Mouse (Mus musculus): ENCODE measurements around the gene Anapc2. TPM values are rescaled to one million over a fixed set of nuclear protein-coding genes. Genes with fewer than 3 reads are reported as not detected.

The Anapc2 gene
- polyA plus RNA-seq, 1 experiment: 29.3 TPM

DNA sequence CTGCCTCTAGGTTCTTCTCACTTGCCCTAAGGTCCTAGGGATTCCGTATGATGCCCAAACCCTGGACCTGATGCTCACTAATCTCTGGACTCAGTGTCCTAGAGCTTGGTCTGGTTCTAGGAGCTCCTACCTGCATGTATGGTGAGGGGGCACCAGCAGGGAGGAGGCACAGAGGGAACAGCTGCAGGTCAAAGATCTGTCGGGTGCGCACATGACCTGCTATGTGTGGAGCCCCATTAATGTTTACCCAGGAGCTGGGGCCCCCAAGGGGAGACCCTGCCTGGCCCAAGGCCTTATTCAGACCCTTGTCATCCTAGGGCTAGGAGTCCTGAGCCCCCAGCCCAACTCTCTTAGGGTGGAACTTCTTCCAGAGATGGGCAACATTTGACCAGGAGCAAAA is 38.2 kb upstream of the Anapc2 start, which contains the start of gene Slc34a3:
Gene Slc34a3, minus strand, starts transcription at position 315 of the 400 bp plus-strand sequence.
- H3K4me1 ChIP-seq (ENCODE audit: control insufficient read depth, insufficient read depth, low read length): no peaks in the 10 kb centered on the region
- no peak within 1 kb of the TSS for H3K27ac ChIP-seq (ENCODE audit: control insufficient read depth, insufficient read depth, low read depth, low read length)
- TF ChIP-seq POLR2A (IDR thresholded peaks at IDR 0.05; ENCODE audit: control insufficient read depth, low read depth, low read length): no peak
- no peak for TF ChIP-seq CTCF (IDR thresholded peaks at IDR 0.05; ENCODE audit: control insufficient read depth, insufficient read depth, insufficient replicate concordance, low read depth, low read length)
- no peaks in the 10 kb centered on the region for H3K36me3 ChIP-seq (ENCODE audit: control insufficient read depth, insufficient read depth, low read length)
- no peaks in the 10 kb centered on the region for H3K27me3 ChIP-seq (ENCODE audit: control insufficient read depth, insufficient read depth, low read length)
- H3K4me3 ChIP-seq (ENCODE audit: control insufficient read depth, low read depth, low read length): no peak within 1 kb of the TSS

GRCm38 (mm10) chr2:25234551-25235220 is 37.6 kb upstream of the Anapc2 start:
- Histone ChIP-seq H3K36me3 (ENCODE audit: control insufficient read depth, insufficient read depth, low read length) (no peaks in the 10 kb centered on the region), H3K4me1 (ENCODE audit: control insufficient read depth, insufficient read depth, low read length) (no peaks in the 10 kb centered on the region), H3K4me3 (ENCODE audit: control insufficient read depth, low read depth, low read length) (no peak overlapping the region), H3K27me3 (ENCODE audit: control insufficient read depth, insufficient read depth, low read length) (no peaks in the 10 kb centered on the region), H3K27ac (ENCODE audit: control insufficient read depth, insufficient read depth, low read depth, low read length) (no peak overlapping the region)
- TF ChIP-seq CTCF (IDR thresholded peaks at IDR 0.05; ENCODE audit: control insufficient read depth, insufficient read depth, insufficient replicate concordance, low read depth, low read length): no peak
- no peak for TF ChIP-seq POLR2A (IDR thresholded peaks at IDR 0.05; ENCODE audit: control insufficient read depth, low read depth, low read length)

DNA sequence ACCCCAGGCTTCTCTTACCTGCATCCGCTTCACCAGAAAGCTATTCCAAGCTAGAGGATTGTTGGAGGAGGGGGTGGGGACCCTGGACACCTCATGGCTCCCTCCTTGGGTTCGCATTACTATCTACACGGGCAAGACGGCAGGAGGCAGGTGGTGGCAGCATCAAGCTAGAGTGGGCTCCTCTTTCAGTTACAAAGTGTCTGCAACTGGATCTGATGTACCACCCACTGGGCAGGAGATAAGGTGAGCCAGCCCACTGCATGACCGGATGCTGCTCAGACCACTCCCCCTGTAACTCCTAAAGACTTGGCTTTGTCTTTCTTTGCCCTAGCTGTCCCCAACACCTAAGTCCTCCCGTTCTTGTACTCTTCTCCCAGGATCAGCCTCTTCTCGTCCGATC is 35.7 kb upstream of the Anapc2 start, which contains the start of gene Rnf224:
Gene Rnf224, minus strand, starts transcription at position 174 of the 400 bp plus-strand sequence.
- Histone ChIP-seq H3K4me1 (ENCODE audit: control insufficient read depth, insufficient read depth, low read length) (peaks cover 14% of the 10 kb centered on the region), H3K27me3 (ENCODE audit: control insufficient read depth, insufficient read depth, low read length) (no peaks in the 10 kb centered on the region), H3K27ac (ENCODE audit: control insufficient read depth, insufficient read depth, low read depth, low read length) (no peak within 1 kb of the TSS), H3K36me3 (ENCODE audit: control insufficient read depth, insufficient read depth, low read length) (no peaks in the 10 kb centered on the region), H3K4me3 (ENCODE audit: control insufficient read depth, low read depth, low read length) (no peak within 1 kb of the TSS)
- TF ChIP-seq POLR2A (IDR thresholded peaks at IDR 0.05; ENCODE audit: control insufficient read depth, low read depth, low read length) (no peak), CTCF (IDR thresholded peaks at IDR 0.05; ENCODE audit: control insufficient read depth, insufficient read depth, insufficient replicate concordance, low read depth, low read length) (no peak)

- Histone ChIP-seq H3K4me1 (ENCODE audit: control insufficient read depth, insufficient read depth, low read length) (peaks cover 18% of the 10 kb centered on the region), H3K27ac (ENCODE audit: control insufficient read depth, insufficient read depth, low read depth, low read length) (no peak overlapping the region), H3K27me3 (ENCODE audit: control insufficient read depth, insufficient read depth, low read length) (no peaks in the 10 kb centered on the region), H3K36me3 (ENCODE audit: control insufficient read depth, insufficient read depth, low read length) (no peaks in the 10 kb centered on the region), H3K4me3 (ENCODE audit: control insufficient read depth, low read depth, low read length) (no peak overlapping the region)
- no peak for TF ChIP-seq POLR2A (IDR thresholded peaks at IDR 0.05; ENCODE audit: control insufficient read depth, low read depth, low read length)
- no peak for TF ChIP-seq CTCF (IDR thresholded peaks at IDR 0.05; ENCODE audit: control insufficient read depth, insufficient read depth, insufficient replicate concordance, low read depth, low read length)
These were observed 34.8 kb upstream of the Anapc2 start for GRCm38 (mm10) chr2:25237522-25237921.

DNA sequence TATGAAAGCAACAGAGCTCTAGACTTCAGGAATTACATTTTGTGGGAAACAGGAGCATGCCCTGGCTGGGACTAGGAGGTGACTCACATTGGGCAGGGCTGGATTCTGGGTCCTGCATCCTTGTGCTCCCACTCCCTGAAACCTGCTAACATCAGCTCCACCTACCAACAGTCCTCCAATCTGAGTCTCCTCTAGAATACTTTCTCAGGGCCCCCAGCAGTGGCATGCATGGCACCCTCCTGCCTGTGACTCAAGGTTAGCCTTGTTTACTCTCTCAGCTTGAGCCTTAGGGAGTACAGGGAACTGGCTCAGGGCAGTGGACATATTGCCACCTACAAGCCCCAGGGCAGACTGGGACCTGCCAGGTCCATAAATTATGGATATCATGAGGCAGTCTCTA is 34.2 kb upstream of the Anapc2 start:
- Histone ChIP-seq H3K27me3 (ENCODE audit: control insufficient read depth, insufficient read depth, low read length) (no peaks in the 10 kb centered on the region), H3K4me3 (ENCODE audit: control insufficient read depth, low read depth, low read length) (no peak overlapping the region), H3K27ac (ENCODE audit: control insufficient read depth, insufficient read depth, low read depth, low read length) (no peak overlapping the region), H3K36me3 (ENCODE audit: control insufficient read depth, insufficient read depth, low read length) (no peaks in the 10 kb centered on the region), H3K4me1 (ENCODE audit: control insufficient read depth, insufficient read depth, low read length) (peaks cover 23% of the 10 kb centered on the region)
- TF ChIP-seq POLR2A (IDR thresholded peaks at IDR 0.05; ENCODE audit: control insufficient read depth, low read depth, low read length) (no peak), CTCF (IDR thresholded peaks at IDR 0.05; ENCODE audit: control insufficient read depth, insufficient read depth, insufficient replicate concordance, low read depth, low read length) (no peak)

DNA sequence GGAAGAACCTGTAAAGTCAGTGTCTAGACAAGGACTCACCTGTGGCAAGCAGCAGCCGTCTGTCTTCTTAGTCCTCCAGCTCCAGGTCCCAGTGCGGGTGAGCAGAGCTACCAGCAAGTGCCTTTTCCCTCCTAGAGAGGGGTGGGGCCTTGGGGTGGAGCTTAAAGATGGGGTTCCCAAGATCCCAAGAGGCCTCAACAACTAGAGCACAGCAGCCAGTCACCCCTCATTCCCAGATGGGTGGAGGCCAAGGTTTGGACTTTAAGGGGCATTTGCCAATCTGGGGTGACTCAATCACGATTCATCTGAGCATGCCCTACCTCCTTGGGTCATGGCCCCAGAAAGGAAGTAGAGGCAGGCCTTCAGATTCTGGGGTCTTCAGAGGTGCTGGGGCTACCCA is 32.5 kb upstream of the Anapc2 start:
- no peaks in the 10 kb centered on the region for H3K36me3 ChIP-seq (ENCODE audit: control insufficient read depth, insufficient read depth, low read length)
- TF ChIP-seq POLR2A (IDR thresholded peaks at IDR 0.05; ENCODE audit: control insufficient read depth, low read depth, low read length) (no peak), CTCF (IDR thresholded peaks at IDR 0.05; ENCODE audit: control insufficient read depth, insufficient read depth, insufficient replicate concordance, low read depth, low read length) (no peak)
- H3K27me3 ChIP-seq (ENCODE audit: control insufficient read depth, insufficient read depth, low read length): no peaks in the 10 kb centered on the region
- peaks cover 23% of the 10 kb centered on the region for H3K4me1 ChIP-seq (ENCODE audit: control insufficient read depth, insufficient read depth, low read length)
- H3K4me3 ChIP-seq (ENCODE audit: control insufficient read depth, low read depth, low read length): no peak overlapping the region
- H3K27ac ChIP-seq (ENCODE audit: control insufficient read depth, insufficient read depth, low read depth, low read length): no peak overlapping the region

GRCm38 (mm10) chr2:25240310-25240709 is 32.0 kb upstream of the Anapc2 start:
- Histone ChIP-seq H3K27me3 (ENCODE audit: control insufficient read depth, insufficient read depth, low read length) (no peaks in the 10 kb centered on the region), H3K4me3 (ENCODE audit: control insufficient read depth, low read depth, low read length) (peak overlapping the region; percentile 25), H3K36me3 (ENCODE audit: control insufficient read depth, insufficient read depth, low read length) (no peaks in the 10 kb centered on the region), H3K27ac (ENCODE audit: control insufficient read depth, insufficient read depth, low read depth, low read length) (no peak overlapping the region; the same call in 1 of the 2 replicates), H3K4me1 (ENCODE audit: control insufficient read depth, insufficient read depth, low read length) (peaks cover 23% of the 10 kb centered on the region)
- TF ChIP-seq POLR2A (IDR thresholded peaks at IDR 0.05; ENCODE audit: control insufficient read depth, low read depth, low read length): no peak
- TF ChIP-seq CTCF (IDR thresholded peaks at IDR 0.05; ENCODE audit: control insufficient read depth, insufficient read depth, insufficient replicate concordance, low read depth, low read length): no peak

Measured in testis, adult 2 months (tissue).